Comparison of ENCODE assay signal across 17 mouse cellular contexts in genomic region chr4:69839868-69840267, GRCm38 (mm10).
"Had no signal": no experiment of that assay in that cellular context is flagged by ENCODE, and none has a peak within 500 bp of the region (broad histone marks: within the 10 kb centered on the region; RNA-seq: fewer than 3 reads in every experiment).

No protein-coding gene starts in this region.

- H3K4me1 ChIP-seq: liver, embryonic 12.5 days had no signal

- H3K36me3 ChIP-seq: liver, embryonic 12.5 days; neural tube, embryonic 13.5 days; neural tube, embryonic 15.5 days had no signal

- H3K9ac ChIP-seq: liver, embryonic 12.5 days; liver, embryonic 14.5 days; lung, embryonic 14.5 days; neural tube, embryonic 13.5 days; neural tube, embryonic 15.5 days had no signal

- H3K4me2 ChIP-seq: liver, embryonic 12.5 days; lung, embryonic 14.5 days; neural tube, embryonic 13.5 days; neural tube, embryonic 15.5 days had no signal

- DNase-seq: lung, adult 18-20 months; lung, embryonic 14.5 days; lung, postnatal 10 days; lung, postnatal 4 days; retina, postnatal 1 day; right cerebral cortex, adult 18-20 months; right cerebral cortex, postnatal 25 days; right cerebral cortex, postnatal 4 days; spleen, adult 18-20 months; thymus, adult 18-20 months; thymus, postnatal 14 days; thymus, postnatal 36 days had no signal

- H3K9me3 ChIP-seq: liver, embryonic 12.5 days; neural tube, embryonic 13.5 days; neural tube, embryonic 15.5 days had no signal

- H3K4me3 ChIP-seq: liver, embryonic 12.5 days; myocyte; neural tube, embryonic 13.5 days; neural tube, embryonic 15.5 days had no signal

- H3K27me3 ChIP-seq: liver, embryonic 12.5 days; neural tube, embryonic 13.5 days; neural tube, embryonic 15.5 days had no signal

- H3K27ac ChIP-seq: liver, embryonic 12.5 days; liver, embryonic 14.5 days; neural tube, embryonic 13.5 days; neural tube, embryonic 15.5 days had no signal

- ATAC-seq: liver, embryonic 12.5 days had no signal
